Mouse (Mus musculus) lung, adult 2 months (tissue): Measurements from ENCODE around the gene Pabpn1.

Experiments
- CTCF ChIP-seq: fragments of 200-500 bp; IDR thresholded peaks from 2 replicates; pipeline ENCODE4 v1.5.1; 2011; ENCODE audit warnings: mild to moderate bottlenecking, low read length, control low read depth; ENCODE audit not compliant: insufficient read depth
- POLR2A ChIP-seq: fragments of 200-500 bp; IDR thresholded peaks from 2 replicates; pipeline ENCODE4 v1.6.1; 2011; ENCODE audit warnings: low read depth, mild to moderate bottlenecking, control low read depth, low read length, borderline replicate concordance; ENCODE audit errors: extremely low read depth

DNA sequence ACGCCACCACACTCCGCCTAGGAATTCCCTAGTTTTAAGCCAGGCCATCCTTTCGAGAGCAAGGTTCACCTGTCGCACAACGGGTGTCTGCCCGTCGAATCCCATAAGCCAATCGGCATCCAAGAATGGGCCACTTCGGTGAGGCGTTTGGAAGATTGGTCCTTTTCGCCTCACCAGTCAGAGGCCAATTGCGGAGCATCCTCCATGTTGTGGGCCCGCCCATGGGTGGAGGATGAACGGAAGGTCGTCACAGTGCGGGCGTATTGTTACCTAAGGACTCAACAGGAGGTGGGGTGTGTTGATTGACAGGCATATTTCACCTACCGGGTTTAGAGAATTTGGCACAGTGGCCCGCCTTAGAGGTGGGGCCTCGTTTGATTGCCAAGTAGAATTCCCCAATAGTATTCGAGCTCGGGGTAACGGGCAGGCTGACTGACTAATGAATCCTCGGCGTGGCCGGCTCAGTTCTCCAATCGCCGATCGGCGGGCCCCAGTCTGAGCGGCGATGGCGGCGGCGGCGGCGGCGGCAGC lies 1.4 kb downstream of the Pabpn1 start:
- TF ChIP-seq CTCF (no peak), POLR2A (peak; percentile 93; the same call in 1 of the 2 replicates)
